27 mouse cellular contexts compared by ENCODE assay signal in the genomic region with DNA sequence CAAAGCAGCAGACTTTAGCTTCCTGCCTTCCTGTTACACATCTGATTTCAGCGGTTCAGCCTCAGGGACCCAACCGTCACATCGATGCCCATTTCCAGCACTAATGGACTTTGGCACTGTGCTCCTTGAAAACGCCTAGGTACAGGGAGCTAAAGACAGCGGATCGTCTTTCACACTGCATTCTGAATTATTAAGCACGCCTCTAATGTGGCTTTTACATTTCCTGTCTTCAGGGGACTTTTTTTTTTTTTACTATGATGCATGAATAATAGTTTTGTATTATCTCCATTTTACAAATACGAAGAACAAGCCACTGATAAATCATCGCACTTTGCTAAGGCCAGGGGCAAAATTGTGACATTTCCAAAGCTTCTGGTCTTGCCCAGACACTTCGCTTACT. TPM values are rescaled to one million over a fixed set of nuclear protein-coding genes. Genes with fewer than 3 reads are reported as not detected.
DNase-seq lines count a peak whose midpoint lies in the region; ATAC-seq and TF ChIP-seq lines count a peak whose summit lies in the region.
"Had no signal": no experiment of that assay in that cellular context is flagged by ENCODE, and none has a peak within 500 bp of the region (broad histone marks: within the 10 kb centered on the region; RNA-seq: fewer than 3 reads in every experiment).

No protein-coding gene starts in this region.

- TF ChIP-seq POLR2A in brain, embryonic 14.5 days (IDR thresholded peaks at IDR 0.05; ENCODE audit: borderline replicate concordance, extremely low read depth, insufficient read depth, insufficient read length, poor library complexity, severe bottlenecking): no peak

- no peak for ATAC-seq in midbrain, embryonic 14.5 days (ENCODE audit: low FRiP score, low TSS enrichment)
- no peak for ATAC-seq in midbrain, embryonic 13.5 days
- ATAC-seq: intestine, embryonic 15.5 days had no signal

- H3K9ac ChIP-seq in midbrain, embryonic 14.5 days (replicated peaks; ENCODE audit: low read length): no peak overlapping the region
- no peak overlapping the region for H3K9ac ChIP-seq in midbrain, embryonic 13.5 days (replicated peaks)
- H3K9ac ChIP-seq: embryonic facial prominence, embryonic 12.5 days; embryonic facial prominence, embryonic 15.5 days; forebrain, postnatal 0 days; hindbrain, embryonic 15.5 days; intestine, embryonic 15.5 days had no signal

- H3K4me3 ChIP-seq in heart, embryonic 10.5 days: no peak overlapping the region
- no peak overlapping the region for H3K4me3 ChIP-seq in midbrain, embryonic 14.5 days (replicated peaks; ENCODE audit: low read depth, low read length)
- H3K4me3 ChIP-seq in midbrain, embryonic 13.5 days (replicated peaks): no peak overlapping the region
- H3K4me3 ChIP-seq: embryonic facial prominence, embryonic 12.5 days; embryonic facial prominence, embryonic 15.5 days; gastrocnemius, adult 2 months; heart, adult 2 months; hindbrain, embryonic 15.5 days; intestine, embryonic 15.5 days had no signal

- H3K27me3 ChIP-seq in heart, embryonic 10.5 days (ENCODE audit: insufficient read depth, poor library complexity, severe bottlenecking): no peaks in the 10 kb centered on the region; the same call in 1 of the 2 replicates
- no peaks in the 10 kb centered on the region for H3K27me3 ChIP-seq in midbrain, embryonic 14.5 days (ENCODE audit: control insufficient read depth, insufficient read depth, low read length)
- peaks cover 10% of the 10 kb centered on the region; the same call in 1 of the 2 replicates for H3K27me3 ChIP-seq in midbrain, embryonic 13.5 days
- H3K27me3 ChIP-seq: embryonic facial prominence, embryonic 12.5 days; embryonic facial prominence, embryonic 15.5 days; intestine, embryonic 15.5 days had no signal

- peak overlapping the region; percentile 70; the same call in 1 of the 2 replicates for H3K27ac ChIP-seq in heart, embryonic 10.5 days
- no peak overlapping the region for H3K27ac ChIP-seq in midbrain, embryonic 14.5 days (replicated peaks; ENCODE audit: low read depth, low read length)
- no peak overlapping the region for H3K27ac ChIP-seq in midbrain, embryonic 13.5 days
- H3K27ac ChIP-seq: embryonic facial prominence, embryonic 12.5 days; embryonic facial prominence, embryonic 15.5 days; gastrocnemius, adult 2 months; heart, adult 2 months; hindbrain, embryonic 15.5 days; intestine, embryonic 15.5 days had no signal

- no peaks in the 10 kb centered on the region for H3K9me3 ChIP-seq in heart, embryonic 10.5 days
- no peaks in the 10 kb centered on the region for H3K9me3 ChIP-seq in midbrain, embryonic 14.5 days (ENCODE audit: control insufficient read depth, low read length)
- H3K9me3 ChIP-seq in midbrain, embryonic 13.5 days: no peaks in the 10 kb centered on the region
- H3K9me3 ChIP-seq: embryonic facial prominence, embryonic 12.5 days; embryonic facial prominence, embryonic 15.5 days; intestine, embryonic 15.5 days had no signal

- DNase-seq in heart, embryonic 10.5 days (ENCODE audit: low spot score): no peak
- DNase-seq in heart, adult 11 months: no peak
- peak; percentile 30 for DNase-seq in midbrain, embryonic 14.5 days
- DNase-seq in brain, embryonic 14.5 days (ENCODE audit: low read depth): peak; percentile 32
- DNase-seq in retina, postnatal 1 day: peak; percentile 70
- no peak for DNase-seq in left cerebral cortex, postnatal 36 days (ENCODE audit: low spot score in 2 of 2)
- DNase-seq in heart, postnatal 10 days: no peak
- DNase-seq: adrenal gland, postnatal 10 days; adrenal gland, postnatal 36 days; cerebellum, adult 11 months; cerebellum, adult 2 months; cerebellum, adult 9-11 months; cerebellum, postnatal 25 days; forebrain, postnatal 0 days; gastrocnemius, adult 2 months; gastrocnemius, postnatal 14 days; heart, adult 2 months; heart, postnatal 36 days had no signal

- no peak for TF ChIP-seq CTCF in brain, embryonic 14.5 days (IDR thresholded peaks at IDR 0.05; ENCODE audit: borderline replicate concordance, extremely low read depth, insufficient read depth, insufficient read length)

- WGBS in heart, embryonic 10.5 days: 84% methylated on average over 10 of the region's 10 CpGs
- 64% methylated on average over 10 of the region's 10 CpGs for WGBS in midbrain, embryonic 14.5 days
- 79% methylated on average over 10 of the region's 10 CpGs for WGBS in midbrain, embryonic 13.5 days

- peaks cover 30% of the 10 kb centered on the region for H3K4me1 ChIP-seq in heart, embryonic 10.5 days
- peaks cover 7% of the 10 kb centered on the region; the same call in 1 of the 2 replicates for H3K4me1 ChIP-seq in midbrain, embryonic 14.5 days (ENCODE audit: control insufficient read depth, insufficient read depth, low read length)
- H3K4me1 ChIP-seq in midbrain, embryonic 13.5 days (replicated peaks): peaks cover 6% of the 10 kb centered on the region
- H3K4me1 ChIP-seq: embryonic facial prominence, embryonic 12.5 days; embryonic facial prominence, embryonic 15.5 days; intestine, embryonic 15.5 days had no signal

- no peaks in the 10 kb centered on the region for H3K36me3 ChIP-seq in heart, embryonic 10.5 days
- no peaks in the 10 kb centered on the region for H3K36me3 ChIP-seq in midbrain, embryonic 14.5 days (ENCODE audit: control insufficient read depth, insufficient read depth, low read length)
- H3K36me3 ChIP-seq in midbrain, embryonic 13.5 days: no peaks in the 10 kb centered on the region
- H3K36me3 ChIP-seq: embryonic facial prominence, embryonic 12.5 days; embryonic facial prominence, embryonic 15.5 days; hindbrain, embryonic 15.5 days; intestine, embryonic 15.5 days had no signal

- intact Hi-C loops in left cerebral cortex, postnatal 36 days (cut with DNase I): loop anchor here (5.0 to 10.0 kb wide), 3 partner anchors 141 to 596 kb away; no protein-coding TSS in a partner anchor
- intact Hi-C loops in heart, postnatal 10 days (cut with DNase I): loop anchor here (5.0 to 10.0 kb wide), 2 partner anchors 729 to 761 kb away; no protein-coding TSS in a partner anchor

- no peak overlapping the region for H3K4me2 ChIP-seq in midbrain, embryonic 14.5 days (ENCODE audit: low read length)
- H3K4me2 ChIP-seq in midbrain, embryonic 13.5 days (replicated peaks): no peak overlapping the region
- H3K4me2 ChIP-seq: embryonic facial prominence, embryonic 12.5 days; embryonic facial prominence, embryonic 15.5 days; heart, embryonic 11.5 days; hindbrain, embryonic 15.5 days; intestine, embryonic 15.5 days had no signal

RNA-seq across cellular contexts. Expression of a gene that starts 34.7 kb away (rescaled TPM):
- 27.0 and 50.0 TPM in 2 replicates for polyA plus RNA-seq in heart, embryonic 10.5 days (2016; fragmentation: Nextera tagmentation; extraction: Ambion mirVana)
- 0.58 TPM in 1 of 2 replicates, not detected in the other for polyA plus RNA-seq in midbrain, embryonic 14.5 days (2014; fragmentation: Nextera tagmentation; extraction: Ambion mirVana)
- 0.13 and 0.35 TPM in 2 replicates for polyA plus RNA-seq in midbrain, embryonic 13.5 days (2015; fragmentation: Nextera tagmentation; extraction: Ambion mirVana)
- polyA plus RNA-seq in brain, embryonic 14.5 days (2012; rRNA removed): 0.26 and 0.52 TPM in 2 replicates
- total RNA-seq in left cerebral cortex, postnatal 36 days (2021): under 1 TPM; 0.32 to 0.68 TPM
- 1 to 10 TPM; 3.0 TPM for total RNA-seq in heart, postnatal 10 days (2021)
- total RNA-seq: adrenal gland, adult 18-20 months; common myeloid progenitor, adult 5-6 weeks had no signal

RNA-seq across cellular contexts. Expression of a gene that starts 36.4 kb away (rescaled TPM):
- polyA plus RNA-seq in heart, embryonic 10.5 days (2016; fragmentation: Nextera tagmentation; extraction: Ambion mirVana): 0.18 and 0.44 TPM in 2 replicates
- 0.30 TPM in 1 of 2 replicates, not detected in the other for polyA plus RNA-seq in midbrain, embryonic 14.5 days (2014; fragmentation: Nextera tagmentation; extraction: Ambion mirVana)
- 0.22 and 0.35 TPM in 2 replicates for polyA plus RNA-seq in midbrain, embryonic 13.5 days (2015; fragmentation: Nextera tagmentation; extraction: Ambion mirVana)
- 0.09 and 0.19 TPM in 2 replicates for polyA plus RNA-seq in brain, embryonic 14.5 days (2012; rRNA removed)
- total RNA-seq in left cerebral cortex, postnatal 36 days (2021): not detected
- total RNA-seq in heart, postnatal 10 days (2021): under 1 TPM; 0.29 to 0.72 TPM
- total RNA-seq: adrenal gland, postnatal 36 days had no signal
- polyA plus RNA-seq: frontal cortex, adult 2 months had no signal

Comparison
In these comparisons a context has a peak if more than half of its experiments do, and no peak if none do; other contexts are left out.
1. DNase-seq: peak in midbrain, embryonic 14.5 days (single experiment), brain, embryonic 14.5 days (single experiment) and retina, postnatal 1 day (single experiment); none in heart, embryonic 10.5 days (single experiment), heart, adult 11 months (single experiment), left cerebral cortex, postnatal 36 days (0 of 2) and heart, postnatal 10 days (0 of 2).
2. RNA of a gene that starts 34.7 kb away (polyA plus RNA-seq): 27.0 to 50.0 TPM in heart, embryonic 10.5 days; 0.58 TPM in midbrain, embryonic 14.5 days, 0.26 to 0.52 TPM in brain, embryonic 14.5 days and 0.13 to 0.35 TPM in midbrain, embryonic 13.5 days; every median in the first group is over 10 times any median in the second.